Mouse (Mus musculus) MEL (cell line): ENCODE data around the gene Il33. TPM values are rescaled to one million over a fixed set of nuclear protein-coding genes. Genes with fewer than 3 reads are reported as not detected.
"Not testable (repeated sequence)": the region's sequence is repeated elsewhere in the genome, so short reads cannot be mapped to it uniquely, and the experiment has no call there.

Experiments
- DNase-seq: peaks from one replicate; pipeline ENCODE4 v3.0.0; 2011; ENCODE audit warnings: low read depth, low spot score
- H3K27ac ChIP-seq: 2 replicates; pipeline ENCODE4 v1.5.1; 2012; ENCODE audit warnings: low read depth, mild to moderate bottlenecking, control low read depth, low read length, moderate library complexity; ENCODE audit not compliant: control insufficient read depth
- H3K27me3 ChIP-seq, 2 experiments: fragments of 150-350 bp in 1 of 2; sonication (generic) in 1 of 2; 2 replicates each; pipeline ENCODE4 v1.6.1; 2012; ENCODE audit warnings: low read length in 2 of 2, mild to moderate bottlenecking in 2 of 2, improper control_type of control experiment in 1 of 2, moderate library complexity in 1 of 2; ENCODE audit not compliant: insufficient read depth in 2 of 2, control insufficient read depth in 1 of 2
- H3K36me3 ChIP-seq, 2 experiments: 2 replicates each; pipeline ENCODE4 v1.6.1; 2012 to 2014; ENCODE audit warnings: low read length in 2 of 2, improper control_type of control experiment in 1 of 2, inconsistent platforms in 1 of 2, mild to moderate bottlenecking in 1 of 2; ENCODE audit not compliant: insufficient read depth in 2 of 2, control insufficient read depth in 1 of 2
- H3K4me1 ChIP-seq, 2 experiments: fragments of 150-350 bp in 1 of 2; sonication (generic) in 1 of 2; 2 replicates each; pipeline ENCODE4 v1.6.1; 2012; ENCODE audit warnings: low read length in 2 of 2, improper control_type of control experiment in 1 of 2, mild to moderate bottlenecking in 1 of 2; ENCODE audit not compliant: insufficient read depth in 2 of 2, control insufficient read depth in 1 of 2
- H3K4me3 ChIP-seq, 2 experiments: fragments of 150-350 bp in 1 of 2; sonication (generic) in 1 of 2; 2 replicates each; pipeline ENCODE4 v1.5.1; 2012; ENCODE audit warnings: low read depth in 2 of 2, low read length in 2 of 2, mild to moderate bottlenecking in 2 of 2, moderate library complexity in 2 of 2, control low read depth in 1 of 2, improper control_type of control experiment in 1 of 2; ENCODE audit not compliant: control insufficient read depth in 1 of 2, insufficient read depth in 1 of 2
- H3K79me2 ChIP-seq: 2 replicates; pipeline ENCODE4 v1.6.1; 2012; ENCODE audit warnings: mild to moderate bottlenecking, low read length, moderate library complexity; ENCODE audit not compliant: control insufficient read depth, poor library complexity, insufficient read depth
- H3K9ac ChIP-seq: 2 replicates; pipeline ENCODE4 v1.6.1; 2012; ENCODE audit warnings: low read depth, mild to moderate bottlenecking, control low read depth, low read length, moderate library complexity; ENCODE audit not compliant: control insufficient read depth, poor library complexity, severe bottlenecking
- H3K9me3 ChIP-seq: fragments of 150-350 bp; sonication (generic); replicated peaks from 2 replicates; pipeline ENCODE4 v1.6.1; 2012; ENCODE audit warnings: mild to moderate bottlenecking, low read length, improper control_type of control experiment, moderate library complexity; ENCODE audit not compliant: insufficient read depth
- BHLHE40 ChIP-seq: IDR thresholded peaks from 2 replicates; pipeline ENCODE4 v1.6.1; 2012; ENCODE audit warnings: low read depth, mild to moderate bottlenecking, inconsistent platforms, low read length, improper control_type of control experiment, borderline replicate concordance
- CHD2 ChIP-seq: IDR thresholded peaks from 2 replicates; pipeline ENCODE4 v1.6.1; 2011; ENCODE audit warnings: low read length, improper control_type of control experiment
- CTCF ChIP-seq, 3 experiments: IDR thresholded peaks in 2 of 3; conservative IDR thresholded peaks in 1 of 3; 2 replicates each; pipeline ENCODE4 v1.5.1; 2011 to 2012; ENCODE audit warnings: low read length in 3 of 3, low read depth in 2 of 3, mild to moderate bottlenecking in 2 of 3, improper control_type of control experiment in 1 of 3, inconsistent platforms in 1 of 3, mixed read lengths in 1 of 3, moderate library complexity in 1 of 3; ENCODE audit not compliant: control insufficient read depth in 1 of 3, insufficient read depth in 1 of 3, poor library complexity in 1 of 3, severe bottlenecking in 1 of 3
- ELF1 ChIP-seq: IDR thresholded peaks from 2 replicates; pipeline ENCODE4 v1.6.1; 2014; ENCODE audit warnings: low read depth, mild to moderate bottlenecking, inconsistent platforms, low read length, improper control_type of control experiment, moderate library complexity
- GABPA ChIP-seq: IDR thresholded peaks from 2 replicates; pipeline ENCODE4 v1.6.1; 2012; ENCODE audit warnings: low read depth, mild to moderate bottlenecking, inconsistent platforms, low read length, improper control_type of control experiment, moderate library complexity
- GATA1 ChIP-seq: IDR thresholded peaks from 2 replicates; pipeline ENCODE4 v1.6.1; 2011; ENCODE audit warnings: low read depth, low read length, improper control_type of control experiment
- HCFC1 ChIP-seq: IDR thresholded peaks from 2 replicates; pipeline ENCODE4 v1.6.1; 2012; ENCODE audit warnings: low read depth, mild to moderate bottlenecking, inconsistent platforms, low read length, improper control_type of control experiment, moderate library complexity
- KAT2A ChIP-seq: conservative IDR thresholded peaks from 2 replicates; pipeline ENCODE4 v1.6.1; 2012; ENCODE audit warnings: low read depth, low read length, improper control_type of control experiment, inconsistent platforms
- MAZ ChIP-seq: IDR thresholded peaks from 2 replicates; pipeline ENCODE4 v1.6.1; 2012; ENCODE audit warnings: low read depth, mild to moderate bottlenecking, inconsistent platforms, low read length, improper control_type of control experiment
- MYB ChIP-seq: IDR thresholded peaks from 2 replicates; pipeline ENCODE4 v1.6.1; 2011; ENCODE audit warnings: mild to moderate bottlenecking, low read depth, low read length, improper control_type of control experiment
- NRF1 ChIP-seq: IDR thresholded peaks from 2 replicates; pipeline ENCODE4 v1.6.1; 2014; ENCODE audit warnings: low read depth, mild to moderate bottlenecking, inconsistent platforms, low read length, improper control_type of control experiment, moderate library complexity; ENCODE audit not compliant: poor library complexity, insufficient read depth, severe bottlenecking
- POLR2A ChIP-seq, 2 experiments: IDR thresholded peaks; 2 replicates each; pipeline ENCODE4 v1.6.1; 2011 to 2012; ENCODE audit warnings: low read length in 2 of 2, mild to moderate bottlenecking in 2 of 2, control low read depth in 1 of 2, improper control_type of control experiment in 1 of 2, low read depth in 1 of 2, moderate library complexity in 1 of 2; ENCODE audit not compliant: control insufficient read depth in 1 of 2, insufficient read depth in 1 of 2, poor library complexity in 1 of 2
- POLR2AphosphoS2 ChIP-seq: IDR thresholded peaks from 2 replicates; pipeline ENCODE4 v1.6.1; 2011; ENCODE audit warnings: low read length, improper control_type of control experiment
- RCOR1 ChIP-seq: IDR thresholded peaks from 2 replicates; pipeline ENCODE4 v1.6.1; 2012; ENCODE audit warnings: low read depth, mild to moderate bottlenecking, inconsistent platforms, low read length, improper control_type of control experiment
- SMC3 ChIP-seq: IDR thresholded peaks from 2 replicates; pipeline ENCODE4 v1.6.1; 2011; ENCODE audit warnings: low read depth, low read length, improper control_type of control experiment
- TAL1 ChIP-seq: IDR thresholded peaks from 2 replicates; pipeline ENCODE4 v1.6.1; 2012; ENCODE audit warnings: mild to moderate bottlenecking, inconsistent platforms, low read length, moderate library complexity, mixed read lengths
- TBP ChIP-seq: IDR thresholded peaks from 2 replicates; pipeline ENCODE4 v1.8.0; 2011; ENCODE audit warnings: low read depth, low read length, improper control_type of control experiment
- UBTF ChIP-seq: IDR thresholded peaks from 2 replicates; pipeline ENCODE4 v1.6.1; 2012; ENCODE audit warnings: low read depth, mild to moderate bottlenecking, inconsistent platforms, low read length, improper control_type of control experiment, moderate library complexity, borderline replicate concordance; ENCODE audit not compliant: insufficient read depth
- USF1 ChIP-seq: IDR thresholded peaks from 2 replicates; pipeline ENCODE4 v1.6.1; 2014; ENCODE audit warnings: low read depth, mild to moderate bottlenecking, inconsistent platforms, low read length, improper control_type of control experiment, moderate library complexity
- USF2 ChIP-seq, 2 experiments: IDR thresholded peaks; 2 replicates each; pipeline ENCODE4 v1.6.1; 2011 to 2012; ENCODE audit warnings: improper control_type of control experiment in 2 of 2, low read length in 2 of 2, borderline replicate concordance in 1 of 2, inconsistent platforms in 1 of 2, low read depth in 1 of 2, mild to moderate bottlenecking in 1 of 2; ENCODE audit not compliant: insufficient read depth in 1 of 2
- ZKSCAN1 ChIP-seq: IDR thresholded peaks from 2 replicates; pipeline ENCODE4 v1.6.1; 2012; ENCODE audit warnings: low read depth, mild to moderate bottlenecking, inconsistent platforms, low read length, improper control_type of control experiment, moderate library complexity
- ZMIZ1 ChIP-seq: IDR thresholded peaks from 2 replicates; pipeline ENCODE4 v1.6.1; 2012; ENCODE audit warnings: low read depth, mild to moderate bottlenecking, inconsistent platforms, low read length, improper control_type of control experiment, moderate library complexity
- polyA plus RNA-seq, 2 experiments: library from polyadenylated mRNA; stranded (reverse) in 1 of 2; unstranded in 1 of 2; fragments of >175 nt in 1 of 2; fragments of >200 nt in 1 of 2; gene quantifications; 2 replicates each; pipeline versions ENCODE4 v1.2.1 to v1.2.4; 2012; ENCODE audit warnings: low replicate concordance in 2 of 2, low read depth in 1 of 2; ENCODE audit not compliant: insufficient read length in 2 of 2, insufficient read depth in 1 of 2, missing spikeins in 1 of 2
- total RNA-seq: library from RNA; depleted of rRNA; stranded (reverse); fragments of 300-350 nt; gene quantifications from 2 replicates; pipeline ENCODE4 v1.2.3, GENCODE M21; 2012

Il33 gene
- total and polyA plus RNA-seq, 3 experiments, result 0.17 TPM; not detected in 2

- DNase-seq, result no peak
- TF ChIP-seq POLR2AphosphoS2 (no peak), BHLHE40 (no peak), USF1 (peak; percentile 62), GATA1 (0 out of 2 replicates have a peak, but pooled peaks have one; percentile 7)
- peaks cover 0 to 9% of the 10 kb centered on the region in 2 experiments; a peak in 2 of 4 replicates for H3K36me3 ChIP-seq
- H3K79me2 ChIP-seq, result no peaks in the 10 kb centered on the region
- H3K4me1 ChIP-seq, result peaks cover 4 to 6% of the 10 kb centered on the region in 2 experiments; a peak in 2 of 4 replicates
- no peaks in the 10 kb centered on the region for H3K9me3 ChIP-seq
- H3K9ac ChIP-seq, result no peak overlapping the region
- no peak overlapping the region for H3K27ac ChIP-seq
- H3K27me3 ChIP-seq, result 0 out of 4 replicates have a peak, but pooled peaks cover 0 to 1% of the 10 kb centered on the region in 2 experiments
- H3K4me3 ChIP-seq, result no peak overlapping the region
These were observed 19.5 kb downstream of the Il33 start for GRCm38 (mm10) chr19:29944426-29944825.

DNA sequence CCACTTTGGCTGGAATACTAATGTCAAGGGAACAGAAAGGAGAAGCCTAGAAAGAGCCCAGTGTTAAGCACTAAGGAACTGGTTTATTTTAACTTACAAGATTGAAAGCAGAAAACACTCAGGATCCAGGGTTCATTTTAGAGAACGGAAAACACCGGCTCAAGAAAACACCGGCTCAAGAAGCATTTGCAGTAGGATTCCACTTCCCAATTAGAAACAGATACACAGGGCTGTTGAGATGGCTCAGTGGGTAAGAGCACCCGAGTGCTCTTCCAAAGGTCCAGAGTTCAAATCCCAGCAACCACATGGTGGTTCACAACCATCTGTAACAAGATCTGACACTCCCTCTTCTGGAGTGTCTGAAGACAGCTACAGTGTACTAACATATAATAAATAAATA is 20.0 kb downstream of the Il33 start:
- H3K4me1 ChIP-seq, H3K27ac ChIP-seq, H3K79me2 ChIP-seq, H3K4me3 ChIP-seq, H3K36me3 ChIP-seq, H3K9ac ChIP-seq, H3K27me3 ChIP-seq, H3K9me3 ChIP-seq: not testable (repeated sequence)
- peak; percentile 98 for TF ChIP-seq TBP
- DNase-seq, result peak; percentile 33

DNA sequence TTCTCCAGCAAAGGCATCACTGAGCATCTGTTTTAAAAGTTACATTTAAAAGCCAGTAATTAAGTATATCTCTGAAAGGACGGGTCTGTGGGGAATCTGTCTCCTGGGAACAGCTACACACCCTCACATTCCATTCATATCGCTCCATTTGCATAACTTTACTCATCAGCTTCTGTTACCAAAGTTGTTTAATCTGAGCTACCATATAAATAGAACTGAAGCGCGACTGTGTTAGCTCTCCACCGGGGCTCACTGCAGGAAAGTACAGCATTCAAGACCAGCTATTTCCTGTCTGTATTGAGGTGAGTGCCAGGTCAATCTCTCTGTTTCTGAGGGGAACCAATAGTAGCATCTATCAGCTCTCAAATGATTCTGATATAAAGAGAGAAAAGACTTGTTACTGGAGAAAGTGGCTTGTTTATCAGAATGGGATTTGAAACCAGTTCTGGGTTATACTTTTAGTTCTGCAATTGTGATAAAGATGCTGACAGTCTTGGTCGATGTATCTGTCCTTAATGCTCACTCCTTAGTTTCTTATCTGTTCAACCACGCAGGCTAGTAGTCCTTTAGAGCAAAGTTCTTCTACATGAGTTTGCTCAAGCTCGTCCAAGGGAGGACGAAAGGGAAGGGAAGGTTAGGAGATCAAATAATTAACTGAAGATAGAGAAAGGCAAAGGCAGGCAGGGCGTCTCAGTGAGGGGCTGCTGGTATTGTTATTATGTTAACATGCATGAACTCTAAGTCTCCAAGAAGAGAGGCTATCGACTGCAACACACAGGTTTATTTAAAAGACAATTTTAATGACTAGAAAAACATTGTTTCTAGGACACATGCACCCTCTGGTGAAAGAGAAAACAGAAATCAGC is 20.9 kb downstream of the Il33 start:
- Histone ChIP-seq H3K9me3 (no peaks in the 10 kb centered on the region), H3K4me1 (peaks cover 4 to 6% of the 10 kb centered on the region in 2 experiments; a peak in 2 of 4 replicates), H3K36me3 (peaks cover 0 to 9% of the 10 kb centered on the region in 2 experiments; a peak in 2 of 4 replicates), H3K9ac (no peak overlapping the region), H3K27me3 (peaks cover 4 to 5% of the 10 kb centered on the region in 2 experiments; a peak in 3 of 4 replicates), H3K4me3 (peak overlapping the region in 1 of 2 experiments; percentile 2; a peak in 1 of 4 replicates), H3K79me2 (no peaks in the 10 kb centered on the region), H3K27ac (no peak overlapping the region)
- DNase-seq, result peak; percentile 71
- TF ChIP-seq RCOR1 (peak; percentile 74), NRF1 (no peak), POLR2AphosphoS2 (no peak), MYB (no peak), ELF1 (no peak), ZMIZ1 (no peak), USF1 (no peak), UBTF (no peak), TAL1 (0 out of 2 replicates have a peak, but pooled peaks have one; percentile 9), CHD2 (no peak), CTCF (IDR thresholded peaks at IDR 0.05 in 2 of 3, conservative IDR thresholded peaks at IDR 0.05 in 1 of 3; ENCODE audit: control insufficient read depth in 1 of 3, insufficient read depth in 1 of 3, low read depth in 2 of 3, low read length in 3 of 3, poor library complexity in 1 of 3, severe bottlenecking in 1 of 3) (no peak; a peak in 1 of 6 replicates), GABPA (no peak), MAZ (no peak), POLR2A (IDR thresholded peaks at IDR 0.05; ENCODE audit: control insufficient read depth in 1 of 2, insufficient read depth in 1 of 2, low read depth in 1 of 2, low read length in 2 of 2, poor library complexity in 1 of 2) (no peak), ZKSCAN1 (no peak), HCFC1 (0 out of 2 replicates have a peak, but pooled peaks have one; percentile 10), GATA1 (peak; percentile 71), USF2 (IDR thresholded peaks at IDR 0.05; ENCODE audit: borderline replicate concordance in 1 of 2, insufficient read depth in 1 of 2, low read depth in 1 of 2, low read length in 2 of 2) (no peak), SMC3 (no peak), KAT2A (no peak)
